Mouse (Mus musculus): ENCODE measurements around the gene Rnd1. TPM values are rescaled to one million over a fixed set of nuclear protein-coding genes. Genes with fewer than 3 reads are reported as not detected.
A peak's percentile ranks its signal among the peaks of the same experiment; 100 is the strongest.

Gene Rnd1
- polyA plus RNA-seq, 1 experiment from 2014 or later = 11.3 TPM

DNA sequence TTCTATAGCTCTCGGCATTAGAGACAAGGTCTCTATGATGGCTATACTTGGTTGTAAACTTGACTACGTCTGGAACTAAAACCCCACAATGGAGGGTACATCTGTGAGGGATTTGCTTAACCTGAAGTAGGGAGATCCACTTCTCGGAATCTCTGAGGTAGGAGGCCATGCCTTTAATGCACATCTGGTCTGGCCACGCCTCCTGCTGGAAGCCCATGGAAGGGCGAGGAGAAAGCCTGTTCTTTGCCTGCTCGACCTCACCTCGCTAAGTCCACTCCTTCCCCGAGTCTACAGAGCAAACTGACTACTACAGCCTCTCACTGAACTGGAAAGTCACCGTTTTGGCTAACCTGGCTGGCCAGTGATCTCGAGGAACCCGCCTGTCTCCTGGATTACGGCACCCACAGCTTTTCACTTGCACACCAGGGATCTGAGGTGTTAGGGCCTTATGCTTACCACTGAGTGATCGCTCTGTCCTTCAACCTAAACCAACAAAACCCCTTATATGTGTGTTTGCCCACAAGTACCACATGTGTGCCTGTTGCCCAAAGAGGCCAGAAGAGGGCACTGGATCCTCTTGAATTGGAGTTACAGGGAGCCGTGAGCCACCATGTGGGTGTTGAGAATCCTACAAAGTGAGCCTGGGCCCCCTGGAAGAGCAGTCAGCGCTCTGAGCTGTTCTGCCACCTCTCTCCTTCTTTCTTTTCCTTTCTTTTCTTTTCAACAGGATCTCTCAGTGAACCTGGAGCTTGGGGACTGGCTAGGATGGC, 20.1 kb downstream of the Rnd1 start:
- H3K27me3 ChIP-seq (replicated peaks) = no peaks in the 10 kb centered on the region
- H3K4me1 ChIP-seq = peaks cover 10% of the 10 kb centered on the region
- no peak for ATAC-seq (ENCODE audit: low FRiP score)
- H3K9me3 ChIP-seq (replicated peaks) = no peaks in the 10 kb centered on the region
- H3K4me3 ChIP-seq (replicated peaks) = no peak overlapping the region
- H3K4me2 ChIP-seq = no peak overlapping the region
- H3K36me3 ChIP-seq = peaks cover 65% of the 10 kb centered on the region
- H3K27ac ChIP-seq (replicated peaks) = no peak overlapping the region
- H3K9ac ChIP-seq (replicated peaks) = no peak overlapping the region
- 87% methylated on average over 15 of the region's 15 CpGs for WGBS

- H3K9ac ChIP-seq (replicated peaks) = no peak overlapping the region
- no peak overlapping the region for H3K27ac ChIP-seq (replicated peaks)
- H3K4me1 ChIP-seq = no peaks in the 10 kb centered on the region
- no peak overlapping the region for H3K4me3 ChIP-seq (replicated peaks)
- ATAC-seq (ENCODE audit: low FRiP score) = no peak
- H3K27me3 ChIP-seq (replicated peaks) = no peaks in the 10 kb centered on the region
- WGBS = 97% methylated on average over 8 of the region's 8 CpGs
- H3K4me2 ChIP-seq = no peak overlapping the region
- H3K36me3 ChIP-seq = peaks cover 95% of the 10 kb centered on the region
- no peaks in the 10 kb centered on the region for H3K9me3 ChIP-seq (replicated peaks)
Observed at GRCm38 (mm10) chr15:98652174-98652573, 25.1 kb downstream of the Rnd1 start.

GRCm38 (mm10) chr15:98651431-98651830, 25.8 kb downstream of the Rnd1 start:
- no peak for ATAC-seq (ENCODE audit: low FRiP score)
- Histone ChIP-seq H3K27me3 (replicated peaks) (no peaks in the 10 kb centered on the region), H3K4me2 (no peak overlapping the region), H3K4me3 (replicated peaks) (no peak overlapping the region), H3K9ac (replicated peaks) (no peak overlapping the region), H3K36me3 (peaks cover 95% of the 10 kb centered on the region), H3K4me1 (no peaks in the 10 kb centered on the region), H3K9me3 (replicated peaks) (no peaks in the 10 kb centered on the region), H3K27ac (replicated peaks) (no peak overlapping the region)
- WGBS = 93% methylated on average over 15 of the region's 15 CpGs

DNA sequence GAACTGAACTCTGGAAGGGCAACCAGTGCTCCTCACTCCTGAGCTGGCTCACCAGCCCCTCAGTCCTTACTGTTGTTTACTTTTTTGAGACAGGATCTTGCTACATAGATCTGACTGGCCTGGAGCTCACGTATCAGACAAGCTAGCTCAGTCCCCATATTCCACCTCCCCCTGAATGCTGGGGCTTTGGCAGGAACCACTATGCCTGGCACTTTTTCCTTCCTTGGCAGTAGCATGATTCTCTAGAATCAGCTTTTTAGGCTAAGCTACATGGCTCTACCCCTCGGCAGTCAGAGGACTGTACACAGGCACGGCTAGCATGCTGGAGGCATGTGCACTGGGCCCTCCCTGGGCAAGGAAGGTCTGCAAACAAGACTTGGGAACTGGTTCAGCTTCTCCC, 29.2 kb downstream of the Rnd1 start:
- Histone ChIP-seq H3K27ac (replicated peaks) (no peak overlapping the region), H3K9me3 (replicated peaks) (no peaks in the 10 kb centered on the region), H3K4me2 (no peak overlapping the region), H3K4me1 (no peaks in the 10 kb centered on the region), H3K4me3 (replicated peaks) (no peak overlapping the region), H3K9ac (replicated peaks) (no peak overlapping the region), H3K27me3 (replicated peaks) (no peaks in the 10 kb centered on the region), H3K36me3 (peaks cover 98% of the 10 kb centered on the region)
- 98% methylated on average over 3 of the region's 3 CpGs for WGBS
- ATAC-seq (ENCODE audit: low FRiP score) = no peak

- no peaks in the 10 kb centered on the region for H3K27me3 ChIP-seq (replicated peaks)
- 87% methylated on average over 10 of the region's 10 CpGs for WGBS
- H3K36me3 ChIP-seq = peaks cover 98% of the 10 kb centered on the region
- H3K9ac ChIP-seq (replicated peaks) = no peak overlapping the region
- no peaks in the 10 kb centered on the region for H3K9me3 ChIP-seq (replicated peaks)
- ATAC-seq (ENCODE audit: low FRiP score) = no peak
- no peak overlapping the region for H3K27ac ChIP-seq (replicated peaks)
- H3K4me3 ChIP-seq (replicated peaks) = no peak overlapping the region
- H3K4me2 ChIP-seq = no peak overlapping the region
- no peaks in the 10 kb centered on the region for H3K4me1 ChIP-seq
Observed at GRCm38 (mm10) chr15:98647308-98647707, 30.0 kb downstream of the Rnd1 start.

DNA sequence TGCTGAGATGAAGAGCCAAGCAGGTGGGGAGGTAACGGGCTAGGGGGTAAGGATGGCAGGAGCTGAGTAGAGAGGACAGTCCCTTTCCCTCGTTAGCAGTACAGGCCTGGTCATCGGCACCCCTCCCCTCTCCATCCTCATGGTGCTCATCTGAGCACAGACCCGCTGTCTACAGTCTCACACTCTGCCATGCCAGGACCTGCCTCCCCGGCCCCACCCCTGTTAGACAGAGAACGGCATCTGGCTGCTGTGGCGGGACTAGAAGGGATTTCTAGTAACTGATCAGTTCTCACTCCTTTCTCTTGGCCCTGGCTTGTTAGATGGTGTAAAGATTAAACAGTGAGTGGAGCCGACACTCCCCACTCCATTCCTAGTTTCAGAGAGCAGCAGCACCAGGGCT, 30.5 kb downstream of the Rnd1 start:
- Histone ChIP-seq H3K9ac (replicated peaks) (no peak overlapping the region), H3K4me3 (replicated peaks) (no peak overlapping the region), H3K9me3 (replicated peaks) (no peaks in the 10 kb centered on the region), H3K36me3 (peaks cover 98% of the 10 kb centered on the region), H3K4me1 (no peaks in the 10 kb centered on the region), H3K27me3 (replicated peaks) (no peaks in the 10 kb centered on the region), H3K4me2 (no peak overlapping the region), H3K27ac (replicated peaks) (no peak overlapping the region)
- no peak for ATAC-seq (ENCODE audit: low FRiP score)
- WGBS = 91% methylated on average over 8 of the region's 8 CpGs

DNA sequence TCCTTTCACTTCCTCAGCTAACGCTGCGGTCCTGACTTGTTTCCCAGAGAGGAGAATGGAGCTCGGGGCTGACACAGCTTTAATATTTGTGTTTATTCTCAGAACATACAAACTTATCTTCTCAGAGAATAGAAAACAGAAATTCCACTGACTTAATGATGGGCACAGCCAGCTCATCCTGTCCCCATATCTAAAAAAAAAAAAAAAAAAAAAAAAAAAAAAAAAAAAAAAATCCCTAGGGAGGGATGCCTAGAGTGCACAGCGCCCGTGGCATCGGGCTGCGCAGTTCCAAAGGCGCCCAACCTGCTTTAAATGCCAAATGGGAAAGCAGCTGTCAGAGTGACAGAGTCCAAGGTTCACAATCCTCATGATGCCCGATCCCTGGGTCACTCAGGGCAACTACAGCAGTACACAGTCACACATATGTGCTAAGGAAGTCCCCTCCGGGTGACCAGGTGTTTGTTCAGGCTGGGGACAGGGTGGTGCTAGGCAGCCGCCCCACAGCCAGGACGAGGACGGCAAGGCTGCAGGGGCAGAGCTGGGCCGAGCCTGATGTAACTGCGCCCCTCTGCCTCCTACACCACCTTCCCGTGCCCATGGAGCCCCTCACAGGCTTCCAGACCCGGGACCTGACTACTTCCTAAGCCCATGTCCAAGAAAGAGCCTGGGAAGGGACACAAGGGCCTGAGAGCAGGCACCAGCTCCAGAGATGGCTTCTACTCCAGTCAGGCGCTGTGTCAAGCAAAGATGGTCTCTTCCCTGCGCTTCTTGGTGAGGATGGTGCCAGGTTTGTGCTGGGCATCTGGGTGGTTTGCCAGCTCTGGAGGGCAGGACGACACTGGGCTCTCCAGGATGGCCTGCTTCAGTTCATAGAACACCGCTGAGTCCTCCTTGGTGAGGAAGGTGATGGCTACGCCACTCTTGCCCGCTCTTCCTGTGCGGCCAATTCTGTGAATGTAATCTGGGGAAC, 31.9 kb downstream of the Rnd1 start:
- no peak overlapping the region for H3K4me3 ChIP-seq (replicated peaks)

DNA sequence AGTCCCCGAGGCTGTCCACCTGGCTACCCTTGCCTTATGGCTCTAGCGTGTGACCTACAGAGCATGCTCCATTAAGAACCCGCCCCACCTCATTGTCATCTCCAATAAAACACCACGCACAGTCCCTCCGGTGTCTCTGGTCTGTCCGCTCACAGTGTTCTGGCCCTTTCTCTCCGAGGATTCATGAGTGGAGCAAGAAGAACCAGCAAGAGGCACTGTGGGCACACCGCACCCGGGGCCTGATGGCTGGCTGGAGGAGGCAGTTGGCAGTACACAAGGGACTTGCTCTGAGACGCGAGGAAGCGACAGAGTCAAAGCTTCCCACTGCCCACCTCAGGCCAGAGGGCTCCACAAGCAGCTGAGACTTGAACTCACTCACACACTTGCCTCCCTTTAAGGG, 32.9 kb downstream of the Rnd1 start:
- Histone ChIP-seq H3K4me2 (no peak overlapping the region), H3K36me3 (peaks cover 97% of the 10 kb centered on the region), H3K27me3 (replicated peaks) (no peaks in the 10 kb centered on the region), H3K9ac (replicated peaks) (no peak overlapping the region), H3K27ac (replicated peaks) (no peak overlapping the region), H3K4me1 (no peaks in the 10 kb centered on the region), H3K9me3 (replicated peaks) (no peaks in the 10 kb centered on the region), H3K4me3 (replicated peaks) (no peak overlapping the region)
- 85% methylated on average over 12 of the region's 12 CpGs for WGBS
- no peak for ATAC-seq (ENCODE audit: low FRiP score)

More for the DNA sequence above, 31.9 kb downstream of the Rnd1 start:
- 87% methylated on average over 24 of the region's 24 CpGs for WGBS
- H3K36me3 ChIP-seq = peaks cover 98% of the 10 kb centered on the region
- no peak overlapping the region for H3K27ac ChIP-seq (replicated peaks)
- H3K9me3 ChIP-seq (replicated peaks) = no peaks in the 10 kb centered on the region
- no peak overlapping the region for H3K9ac ChIP-seq (replicated peaks)
- no peak overlapping the region for H3K4me2 ChIP-seq
- no peaks in the 10 kb centered on the region for H3K4me1 ChIP-seq
- no peak for ATAC-seq (ENCODE audit: low FRiP score)
- no peaks in the 10 kb centered on the region for H3K27me3 ChIP-seq (replicated peaks)

GRCm38 (mm10) chr15:98640157-98640556, 37.1 kb downstream of the Rnd1 start:
- Histone ChIP-seq H3K4me2 (no peak overlapping the region), H3K27ac (replicated peaks) (no peak overlapping the region), H3K4me3 (replicated peaks) (no peak overlapping the region), H3K9me3 (replicated peaks) (no peaks in the 10 kb centered on the region), H3K9ac (replicated peaks) (no peak overlapping the region), H3K36me3 (peaks cover 55% of the 10 kb centered on the region), H3K4me1 (peaks cover 28% of the 10 kb centered on the region), H3K27me3 (replicated peaks) (no peaks in the 10 kb centered on the region)
- WGBS = 31% methylated on average over 8 of the region's 8 CpGs
- ATAC-seq (ENCODE audit: low FRiP score) = no peak

DNA sequence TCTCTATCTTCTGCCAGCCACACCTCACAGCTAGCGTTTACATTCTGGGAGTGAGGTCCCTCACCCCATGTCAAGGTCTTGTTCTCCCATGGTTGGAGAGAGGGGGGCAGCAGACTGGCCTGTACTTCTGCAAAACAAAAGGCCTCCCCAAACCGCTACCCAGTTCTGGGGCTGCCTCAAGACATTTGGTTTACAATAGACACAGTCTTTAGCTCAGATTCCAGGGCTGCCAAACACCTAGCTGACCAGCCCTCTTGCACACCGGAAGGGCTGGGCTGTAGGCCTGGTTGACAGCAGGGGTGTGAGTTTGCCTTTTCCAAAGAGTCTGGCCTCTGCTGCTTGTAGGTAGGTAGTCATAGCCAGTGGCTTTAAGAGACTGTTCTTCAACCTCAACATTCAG, 40.1 kb downstream of the Rnd1 start:
- Histone ChIP-seq H3K4me2 (peak overlapping the region; percentile 86), H3K4me3 (replicated peaks) (no peak overlapping the region), H3K9ac (replicated peaks) (no peak overlapping the region; the same call in 1 of the 2 replicates), H3K27ac (replicated peaks) (no peak overlapping the region), H3K4me1 (peaks cover 50% of the 10 kb centered on the region), H3K9me3 (replicated peaks) (no peaks in the 10 kb centered on the region), H3K27me3 (replicated peaks) (no peaks in the 10 kb centered on the region), H3K36me3 (peaks cover 27% of the 10 kb centered on the region)
- no peak for ATAC-seq (ENCODE audit: low FRiP score)
- 39% methylated on average over 3 of the region's 3 CpGs for WGBS

DNA sequence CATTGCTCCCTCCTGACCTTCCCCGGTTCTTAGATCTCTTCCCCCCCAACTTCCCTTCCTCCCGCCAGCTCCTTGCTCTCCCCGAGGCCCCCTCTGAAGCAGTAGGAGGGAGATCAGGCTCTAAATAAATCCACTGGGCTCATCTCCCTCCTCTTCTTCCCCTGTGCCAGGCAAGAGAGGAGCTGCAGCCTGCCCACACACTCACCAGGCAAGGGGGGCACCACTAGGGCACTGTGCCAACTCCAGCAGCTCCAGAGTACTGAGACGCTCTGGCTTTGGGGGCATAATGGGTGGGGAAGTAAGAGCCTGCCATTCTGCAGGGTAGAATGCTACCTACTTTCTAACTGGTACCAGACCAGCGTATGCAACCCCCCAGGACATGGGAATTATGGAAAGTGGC, 40.7 kb downstream of the Rnd1 start:
- no peak for ATAC-seq (ENCODE audit: low FRiP score)

More for the DNA sequence above, 40.7 kb downstream of the Rnd1 start:
- peak overlapping the region; percentile 83 for H3K4me3 ChIP-seq (replicated peaks)
- H3K9me3 ChIP-seq (replicated peaks) = no peaks in the 10 kb centered on the region
- H3K9ac ChIP-seq (replicated peaks) = peak overlapping the region; percentile 90
- whole genome bisulfite sequencing = 25% methylated on average over 5 of the region's 5 CpGs
- peaks cover 57% of the 10 kb centered on the region for H3K4me1 ChIP-seq
- H3K4me2 ChIP-seq = peak overlapping the region; percentile 86
- peaks cover 21% of the 10 kb centered on the region for H3K36me3 ChIP-seq
- H3K27ac ChIP-seq (replicated peaks) = peak overlapping the region; percentile 95; the same call in 1 of the 2 replicates
- no peaks in the 10 kb centered on the region for H3K27me3 ChIP-seq (replicated peaks)

Measured in neural tube, embryonic 15.5 days (tissue).